Mouse (Mus musculus) liver, embryonic 13.5 days (tissue): ENCODE measurements around the gene Pard3b. TPM values are rescaled to one million over a fixed set of nuclear protein-coding genes. Genes with fewer than 3 reads are reported as not detected.

ENCODE experiments used
- ATAC-seq: fragments of 200-750 bp; cut with Nextera tagmentation; 2 replicates; pipeline ENCODE4 v1.8.0; 2017; ENCODE audit warnings: low read depth, mild to moderate bottlenecking, moderate number of reproducible peaks, moderate library complexity
- DNase-seq: peaks from one replicate; pipeline ENCODE4 v3.0.0; 2022
- H3K27ac ChIP-seq: fragments of 300-500 bp; sonication (generic); 2 replicates; pipeline ENCODE4 v1.5.1; 2015; ENCODE audit warnings: moderate library complexity, mild to moderate bottlenecking, inconsistent platforms
- H3K27me3 ChIP-seq: fragments of 300-500 bp; sonication (generic); 2 replicates; pipeline ENCODE4 v1.6.1; 2015; ENCODE audit warnings: mild to moderate bottlenecking, inconsistent platforms
- H3K36me3 ChIP-seq: fragments of 300-500 bp; sonication (generic); 2 replicates; pipeline ENCODE4 v1.6.1; 2015; ENCODE audit warnings: mild to moderate bottlenecking, inconsistent platforms
- H3K4me1 ChIP-seq: fragments of 300-500 bp; sonication (generic); replicated peaks from 2 replicates; pipeline ENCODE4 v1.6.1; 2015; ENCODE audit warnings: inconsistent platforms
- H3K4me2 ChIP-seq: fragments of 300-500 bp; sonication (generic); 2 replicates; pipeline ENCODE4 v1.6.1; 2015; ENCODE audit warnings: inconsistent platforms, mild to moderate bottlenecking, moderate library complexity
- H3K4me3 ChIP-seq: fragments of 300-500 bp; sonication (generic); replicated peaks from 2 replicates; pipeline ENCODE4 v1.5.1; 2015; ENCODE audit warnings: mild to moderate bottlenecking, inconsistent platforms
- H3K9ac ChIP-seq: fragments of 300-500 bp; sonication (generic); 2 replicates; pipeline ENCODE4 v1.6.1; 2015; ENCODE audit warnings: mild to moderate bottlenecking, inconsistent platforms
- H3K9me3 ChIP-seq: fragments of 300-500 bp; sonication (generic); replicated peaks from 2 replicates; pipeline ENCODE4 v1.6.1; 2016; ENCODE audit warnings: inconsistent platforms
- WGBS: fragments of 180-500 bp; shearing (Covaris S2); methylation state at CpG from one replicate; pipeline ENCODE4 v1.1.7; 2015; ENCODE audit not compliant: insufficient replicate concordance; 5-methylcytosine and 5-hydroxymethylcytosine counted together
- polyA plus RNA-seq: library from polyadenylated mRNA; unstranded; fragments of >200 nt; fragmentation: Nextera tagmentation; extraction: Ambion mirVana; gene quantifications from 2 replicates; pipeline ENCODE4 v1.2.1, GENCODE M21; 2015

The Pard3b gene
- polyA plus RNA-seq, 1 experiment from 2014 or later, result 2.2 TPM

- H3K4me1 ChIP-seq, result no peaks in the 10 kb centered on the region
- H3K4me2 ChIP-seq, result no peak overlapping the region
- H3K9ac ChIP-seq, result no peak overlapping the region
- no peaks in the 10 kb centered on the region for H3K27me3 ChIP-seq
- H3K4me3 ChIP-seq, result no peak overlapping the region
- no peak for DNase-seq
- 67% methylated on average over 10 of the region's 10 CpGs for WGBS
- H3K9me3 ChIP-seq, result no peaks in the 10 kb centered on the region
- no peak overlapping the region for H3K27ac ChIP-seq
- H3K36me3 ChIP-seq, result no peaks in the 10 kb centered on the region
- ATAC-seq, result no peak
These were observed 993.1 kb downstream of the Pard3b start for GRCm38 (mm10) chr1:62631511-62632305.

GRCm38 (mm10) chr1:62632886-62633285 lies 994.3 kb downstream of the Pard3b start:
- H3K4me1 ChIP-seq, result no peaks in the 10 kb centered on the region
- ATAC-seq, result no peak
- H3K27ac ChIP-seq, result no peak overlapping the region
- no peaks in the 10 kb centered on the region for H3K9me3 ChIP-seq
- no peaks in the 10 kb centered on the region for H3K36me3 ChIP-seq
- H3K27me3 ChIP-seq, result no peaks in the 10 kb centered on the region
- 73% methylated on average over 2 of the region's 2 CpGs for WGBS
- H3K9ac ChIP-seq, result no peak overlapping the region
- H3K4me2 ChIP-seq, result no peak overlapping the region
- DNase-seq, result no peak
- H3K4me3 ChIP-seq, result no peak overlapping the region

- no peak overlapping the region for H3K4me2 ChIP-seq
- ATAC-seq, result no peak
- 65% methylated on average over 6 of the region's 6 CpGs for WGBS
- no peak overlapping the region for H3K27ac ChIP-seq
- H3K9ac ChIP-seq, result no peak overlapping the region
- DNase-seq, result no peak
- H3K9me3 ChIP-seq, result no peaks in the 10 kb centered on the region
- no peaks in the 10 kb centered on the region for H3K27me3 ChIP-seq
- no peaks in the 10 kb centered on the region for H3K4me1 ChIP-seq
- no peaks in the 10 kb centered on the region for H3K36me3 ChIP-seq
- H3K4me3 ChIP-seq, result no peak overlapping the region
These were observed 996.6 kb downstream of the Pard3b start for GRCm38 (mm10) chr1:62635203-62635602.

GRCm38 (mm10) chr1:62636906-62637673 lies 998.5 kb downstream of the Pard3b start:
- DNase-seq (no peak), ATAC-seq (no peak)
- 70% methylated on average over 6 of the region's 6 CpGs for WGBS
- H3K9me3 ChIP-seq, result no peaks in the 10 kb centered on the region
- H3K27me3 ChIP-seq, result no peaks in the 10 kb centered on the region
- no peak overlapping the region for H3K4me2 ChIP-seq
- H3K4me3 ChIP-seq, result no peak overlapping the region
- no peaks in the 10 kb centered on the region for H3K4me1 ChIP-seq
- H3K9ac ChIP-seq, result no peak overlapping the region
- H3K36me3 ChIP-seq, result no peaks in the 10 kb centered on the region
- no peak overlapping the region for H3K27ac ChIP-seq

GRCm38 (mm10) chr1:62639012-62639411 lies 1000.4 kb downstream of the Pard3b start:
- Histone ChIP-seq H3K27me3 (no peaks in the 10 kb centered on the region), H3K4me3 (no peak overlapping the region), H3K4me2 (no peak overlapping the region), H3K27ac (no peak overlapping the region), H3K9me3 (no peaks in the 10 kb centered on the region), H3K36me3 (no peaks in the 10 kb centered on the region), H3K9ac (no peak overlapping the region), H3K4me1 (no peaks in the 10 kb centered on the region)
- WGBS, result 60% methylated on average over 11 of the region's 11 CpGs
- ATAC-seq (no peak), DNase-seq (no peak)

- H3K9ac ChIP-seq, result no peak overlapping the region
- H3K4me3 ChIP-seq, result no peak overlapping the region
- H3K36me3 ChIP-seq, result no peaks in the 10 kb centered on the region
- DNase-seq, result no peak
- H3K4me2 ChIP-seq, result no peak overlapping the region
- no peaks in the 10 kb centered on the region for H3K27me3 ChIP-seq
- 53% methylated on average over 4 of the region's 4 CpGs for WGBS
- H3K4me1 ChIP-seq, result no peaks in the 10 kb centered on the region
- H3K9me3 ChIP-seq, result no peaks in the 10 kb centered on the region
- ATAC-seq, result no peak
- H3K27ac ChIP-seq, result no peak overlapping the region
These were observed 1000.8 kb downstream of the Pard3b start for GRCm38 (mm10) chr1:62639440-62639839.

GRCm38 (mm10) chr1:62644631-62645278 lies 1006.1 kb downstream of the Pard3b start:
- 61% methylated on average over 8 of the region's 8 CpGs for WGBS
- Histone ChIP-seq H3K4me1 (no peaks in the 10 kb centered on the region), H3K4me3 (no peak overlapping the region), H3K27me3 (no peaks in the 10 kb centered on the region), H3K36me3 (no peaks in the 10 kb centered on the region), H3K4me2 (no peak overlapping the region), H3K9ac (no peak overlapping the region), H3K9me3 (no peaks in the 10 kb centered on the region), H3K27ac (no peak overlapping the region)
- ATAC-seq (no peak), DNase-seq (no peak)

GRCm38 (mm10) chr1:62646812-62647211 lies 1008.2 kb downstream of the Pard3b start:
- no peaks in the 10 kb centered on the region for H3K4me1 ChIP-seq
- no peaks in the 10 kb centered on the region for H3K36me3 ChIP-seq
- no peaks in the 10 kb centered on the region for H3K27me3 ChIP-seq
- no peak overlapping the region for H3K4me2 ChIP-seq
- H3K9ac ChIP-seq, result no peak overlapping the region
- H3K27ac ChIP-seq, result no peak overlapping the region
- no peaks in the 10 kb centered on the region for H3K9me3 ChIP-seq
- ATAC-seq (no peak), DNase-seq (no peak)
- WGBS, result 60% methylated on average over 2 of the region's 2 CpGs
- H3K4me3 ChIP-seq, result no peak overlapping the region

GRCm38 (mm10) chr1:62648116-62648515 lies 1009.5 kb downstream of the Pard3b start:
- Histone ChIP-seq H3K36me3 (no peaks in the 10 kb centered on the region), H3K4me3 (no peak overlapping the region), H3K4me1 (no peaks in the 10 kb centered on the region), H3K27me3 (no peaks in the 10 kb centered on the region), H3K27ac (no peak overlapping the region), H3K9ac (no peak overlapping the region), H3K9me3 (no peaks in the 10 kb centered on the region), H3K4me2 (no peak overlapping the region)
- ATAC-seq (no peak), DNase-seq (no peak)
- 56% methylated on average over 6 of the region's 6 CpGs for WGBS

GRCm38 (mm10) chr1:62648591-62648990 lies 1010.0 kb downstream of the Pard3b start:
- H3K27ac ChIP-seq, result no peak overlapping the region
- no peak overlapping the region for H3K4me2 ChIP-seq
- no peaks in the 10 kb centered on the region for H3K4me1 ChIP-seq
- H3K36me3 ChIP-seq, result no peaks in the 10 kb centered on the region
- no peaks in the 10 kb centered on the region for H3K27me3 ChIP-seq
- no peak overlapping the region for H3K4me3 ChIP-seq
- no peaks in the 10 kb centered on the region for H3K9me3 ChIP-seq
- no peak for ATAC-seq
- WGBS, result 38% methylated on average over 5 of the region's 5 CpGs
- H3K9ac ChIP-seq, result no peak overlapping the region
- DNase-seq, result no peak

GRCm38 (mm10) chr1:62650491-62650890 lies 1011.9 kb downstream of the Pard3b start:
- Histone ChIP-seq H3K9ac (no peak overlapping the region), H3K27ac (no peak overlapping the region), H3K9me3 (no peaks in the 10 kb centered on the region), H3K4me1 (no peaks in the 10 kb centered on the region), H3K4me2 (no peak overlapping the region), H3K4me3 (no peak overlapping the region), H3K36me3 (no peaks in the 10 kb centered on the region), H3K27me3 (no peaks in the 10 kb centered on the region)
- ATAC-seq, result no peak
- WGBS, result 67% methylated on average over 5 of the region's 5 CpGs
- no peak for DNase-seq
